Mouse (Mus musculus) liver, adult 2 months (tissue): ENCODE measurements around the gene Hmgb2.

ENCODE experiments used
- CTCF ChIP-seq: fragments of 200-500 bp; IDR thresholded peaks from 2 replicates; pipeline ENCODE4 v1.5.1; 2011; ENCODE audit warnings: low read depth, low read length, control low read depth
- POLR2A ChIP-seq: fragments of 200-500 bp; IDR thresholded peaks from 2 replicates; pipeline ENCODE4 v1.6.1; 2011; ENCODE audit warnings: low read length, control low read depth; ENCODE audit not compliant: insufficient read depth; ENCODE audit errors: extremely low read depth

GRCm38 (mm10) chr8:57498847-57499511 lies 12.7 kb upstream of the Hmgb2 start:
- no peak for TF ChIP-seq CTCF
- no peak for TF ChIP-seq POLR2A
